Mouse (Mus musculus) testis, postnatal 10 days (tissue): ENCODE measurements at regions not wholly inside any gene's neighbourhood (a gene's known extent, or its start where the extent isn't known, plus 50 kb on each side); places are given as distances from the start of the nearest gene placed in this dataset.

Experiments used
- DNase-seq: peaks from one replicate; pipeline ENCODE4 v3.0.0; 2021; ENCODE audit warnings: low spot score

- no peak for DNase-seq
Observed at GRCm38 (mm10) chr4:106169466-106169865, 146.5 kb upstream of the Usp24 start.

- no peak for DNase-seq
Observed at GRCm38 (mm10) chr4:106170731-106171130, 145.3 kb upstream of the Usp24 start.

GRCm38 (mm10) chr4:106175352-106175751, 140.7 kb upstream of the Usp24 start:
- DNase-seq = no peak

- no peak for DNase-seq
Observed at GRCm38 (mm10) chr4:106185745-106186501, 130.1 kb upstream of the Usp24 start.

GRCm38 (mm10) chr4:106186684-106187083, 129.3 kb upstream of the Usp24 start:
- no peak for DNase-seq

GRCm38 (mm10) chr4:106190248-106190647, 125.8 kb upstream of the Usp24 start:
- DNase-seq = no peak

- no peak for DNase-seq
Observed at GRCm38 (mm10) chr4:106191331-106191730, 124.7 kb upstream of the Usp24 start.

- DNase-seq = no peak
Observed at GRCm38 (mm10) chr4:106191843-106192242, 124.2 kb upstream of the Usp24 start.

GRCm38 (mm10) chr4:106193204-106193945, 122.6 kb upstream of the Usp24 start:
- DNase-seq = no peak

- DNase-seq = no peak
Observed at GRCm38 (mm10) chr4:106195497-106196166, 120.4 kb upstream of the Usp24 start.

GRCm38 (mm10) chr4:106199833-106200232, 116.2 kb upstream of the Usp24 start:
- peak; percentile 72 for DNase-seq

GRCm38 (mm10) chr4:106200241-106200640, 115.8 kb upstream of the Usp24 start:
- DNase-seq = peak; percentile 66

GRCm38 (mm10) chr4:106202554-106202953, 113.5 kb upstream of the Usp24 start:
- no peak for DNase-seq

- no peak for DNase-seq
Observed at GRCm38 (mm10) chr4:106205200-106205599, 110.8 kb upstream of the Usp24 start.

- DNase-seq = no peak
Observed at GRCm38 (mm10) chr4:106206023-106206422, 110.0 kb upstream of the Usp24 start.

- no peak for DNase-seq
Observed at GRCm38 (mm10) chr4:106209465-106209864, 106.5 kb upstream of the Usp24 start.

- no peak for DNase-seq
Observed at GRCm38 (mm10) chr4:106209975-106210374, 106.0 kb upstream of the Usp24 start.

GRCm38 (mm10) chr4:106214170-106214569, 101.8 kb upstream of the Usp24 start:
- DNase-seq = no peak

GRCm38 (mm10) chr4:106220621-106221020, 95.4 kb upstream of the Usp24 start:
- peak; percentile 35 for DNase-seq

GRCm38 (mm10) chr4:106225184-106225862, 90.7 kb upstream of the Usp24 start:
- DNase-seq = peak; percentile 79

- no peak for DNase-seq
Observed at GRCm38 (mm10) chr4:106227428-106227827, 88.6 kb upstream of the Usp24 start.

GRCm38 (mm10) chr4:106228534-106228933, 87.5 kb upstream of the Usp24 start:
- DNase-seq = peak; percentile 86
